Mouse (Mus musculus) heart, embryonic 11.5 days (tissue): Measurements from ENCODE around the gene Jade1. TPM values are rescaled to one million over a fixed set of nuclear protein-coding genes. Genes with fewer than 3 reads are reported as not detected.

Source experiments
- ATAC-seq: fragments of 200-750 bp; cut with Nextera tagmentation; replicated peaks from 2 replicates; pipeline ENCODE4 v1.8.0; 2017; ENCODE audit warnings: moderate library complexity; ENCODE audit not compliant: insufficient number of reproducible peaks, low FRiP score, low TSS enrichment
- H3K27ac ChIP-seq: fragments of 300-500 bp; sonication (generic); 2 replicates; pipeline ENCODE4 v1.5.1; 2014; ENCODE audit warnings: mild to moderate bottlenecking, low read depth, low read length
- H3K27me3 ChIP-seq: fragments of 300-500 bp; sonication (generic); 2 replicates; pipeline ENCODE4 v1.6.1; 2014; ENCODE audit warnings: mild to moderate bottlenecking, low read length, mixed read lengths; ENCODE audit not compliant: control insufficient read depth, insufficient read depth
- H3K36me3 ChIP-seq: fragments of 300-500 bp; sonication (generic); 2 replicates; pipeline ENCODE4 v1.6.1; 2014; ENCODE audit warnings: mild to moderate bottlenecking, low read length, moderate library complexity, mixed read lengths; ENCODE audit not compliant: control insufficient read depth, insufficient read depth
- H3K4me1 ChIP-seq: fragments of 300-500 bp; sonication (generic); 2 replicates; pipeline ENCODE4 v1.6.1; 2014; ENCODE audit warnings: low read length; ENCODE audit not compliant: control insufficient read depth, insufficient read depth
- H3K4me2 ChIP-seq: fragments of 300-500 bp; sonication (generic); 2 replicates; pipeline ENCODE4 v1.6.1; 2014; ENCODE audit warnings: mild to moderate bottlenecking, moderate library complexity
- H3K4me3 ChIP-seq: fragments of 300-500 bp; sonication (generic); 2 replicates; pipeline ENCODE4 v1.5.1; 2014; ENCODE audit warnings: low read depth, low read length
- H3K9ac ChIP-seq: fragments of 300-500 bp; sonication (generic); 2 replicates; pipeline ENCODE4 v1.6.1; 2014; ENCODE audit warnings: mild to moderate bottlenecking, low read depth, low read length, moderate library complexity
- H3K9me3 ChIP-seq: fragments of 300-500 bp; sonication (generic); replicated peaks from 2 replicates; pipeline ENCODE4 v1.6.1; 2016; ENCODE audit warnings: low read length; ENCODE audit not compliant: control insufficient read depth
- WGBS: fragments of 180-500 bp; shearing (Covaris S2); extraction: QIAGEN DNeasy Blood & Tissue Kit; methylation state at CpG from one replicate; pipeline ENCODE4 v1.1.7; 2014; ENCODE audit not compliant: insufficient replicate concordance; 5-methylcytosine and 5-hydroxymethylcytosine counted together
- polyA plus RNA-seq: library from polyadenylated mRNA; unstranded; fragments of >200 nt; fragmentation: Nextera tagmentation; extraction: Ambion mirVana; gene quantifications from 2 replicates; pipeline ENCODE4 v1.2.1, GENCODE M21; 2014

The Jade1 gene
- polyA plus RNA-seq, 1 experiment from 2014 or later, result 12.0 TPM

DNA sequence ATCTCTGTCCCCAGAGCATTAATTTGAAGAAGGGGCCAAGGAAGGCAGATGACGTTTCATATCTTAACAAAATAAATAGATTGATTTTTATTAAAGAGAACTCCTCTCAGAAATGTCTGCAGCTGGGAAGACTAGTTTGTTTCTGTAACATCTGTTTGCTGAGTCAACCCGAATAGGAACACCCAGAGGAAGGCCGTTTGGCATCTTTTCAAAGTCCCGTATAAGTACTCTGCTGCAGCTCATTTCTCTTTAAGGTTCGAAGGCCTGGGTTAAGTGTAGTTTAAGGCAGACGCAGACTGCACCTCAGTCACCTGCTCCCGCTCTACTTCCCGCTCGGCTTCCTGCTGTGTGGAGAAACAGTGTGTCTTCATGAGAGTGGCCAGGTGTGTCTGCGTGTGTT, 47.4 kb downstream of the Jade1 start:
- WGBS, result 74% methylated on average over 10 of the region's 10 CpGs
- Histone ChIP-seq H3K27ac (no peak overlapping the region), H3K9me3 (no peaks in the 10 kb centered on the region), H3K4me3 (no peak overlapping the region), H3K36me3 (peaks cover 4% of the 10 kb centered on the region; the same call in 1 of the 2 replicates), H3K4me2 (no peak overlapping the region), H3K4me1 (peaks cover 25% of the 10 kb centered on the region), H3K9ac (no peak overlapping the region), H3K27me3 (no peaks in the 10 kb centered on the region)
- ATAC-seq, result no peak

DNA sequence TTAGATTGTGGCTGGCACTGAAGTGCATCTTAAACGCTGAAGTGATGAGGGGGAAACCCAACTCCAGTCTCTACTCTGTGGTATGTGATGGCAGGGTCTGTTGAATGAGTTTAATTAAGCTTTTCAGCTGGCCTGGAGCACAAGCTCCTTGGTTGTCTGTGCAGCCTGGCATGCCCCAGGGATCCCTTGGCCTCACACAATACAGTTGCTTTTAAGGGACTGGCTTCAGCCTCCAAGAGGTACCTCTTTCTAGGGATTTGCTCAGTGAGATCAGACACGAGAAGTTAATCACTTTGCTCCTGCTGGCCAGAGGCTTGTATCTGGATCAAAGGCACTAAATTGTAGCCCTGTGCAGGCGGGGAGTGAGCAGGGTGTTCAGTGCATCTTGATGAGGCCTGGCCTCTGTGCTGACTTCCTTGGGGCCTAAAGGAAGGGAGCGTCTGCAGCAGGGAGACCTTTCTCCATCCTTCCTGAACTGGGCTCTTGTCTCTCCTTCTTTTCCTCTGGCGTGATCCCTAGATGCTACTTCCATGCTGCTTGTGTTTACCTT, 48.0 kb downstream of the Jade1 start:
- Histone ChIP-seq H3K4me2 (no peak overlapping the region), H3K4me1 (peaks cover 25% of the 10 kb centered on the region), H3K36me3 (peaks cover 4% of the 10 kb centered on the region; the same call in 1 of the 2 replicates), H3K4me3 (no peak overlapping the region), H3K9ac (no peak overlapping the region), H3K27ac (no peak overlapping the region), H3K9me3 (no peaks in the 10 kb centered on the region), H3K27me3 (no peaks in the 10 kb centered on the region)
- ATAC-seq, result no peak
- WGBS, result 58% methylated on average over 5 of the region's 5 CpGs

DNA sequence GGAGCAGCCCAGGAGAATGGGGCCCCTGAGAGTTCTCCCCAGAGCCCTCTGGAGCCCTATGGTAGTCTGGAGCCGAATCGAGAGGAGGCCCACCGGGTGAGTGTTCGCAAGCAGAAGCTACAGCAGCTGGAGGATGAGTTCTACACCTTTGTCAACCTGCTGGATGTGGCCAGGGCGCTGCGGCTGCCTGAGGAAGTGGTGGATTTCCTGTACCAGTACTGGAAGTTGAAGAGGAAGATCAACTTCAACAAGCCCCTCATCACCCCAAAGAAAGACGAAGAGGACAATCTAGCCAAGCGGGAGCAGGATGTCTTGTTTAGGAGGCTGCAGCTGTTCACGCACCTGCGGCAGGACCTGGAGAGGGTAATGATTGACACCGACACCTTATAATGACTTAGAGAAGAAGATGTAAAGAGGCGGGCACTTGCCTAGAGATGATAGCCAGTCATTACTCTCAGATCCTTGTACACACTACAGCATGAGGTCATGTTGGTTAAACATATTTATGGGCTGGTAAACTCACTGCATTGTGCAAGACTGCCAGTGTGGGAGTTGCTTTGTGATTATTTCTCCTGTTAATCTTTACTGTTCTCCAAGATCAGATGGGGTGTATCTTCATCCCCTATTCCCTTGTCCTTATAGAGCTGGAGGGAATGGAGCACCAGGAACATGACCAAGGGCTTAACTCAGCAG, 49.2 kb downstream of the Jade1 start:
- Histone ChIP-seq H3K4me2 (no peak overlapping the region), H3K27me3 (no peaks in the 10 kb centered on the region), H3K9ac (no peak overlapping the region), H3K9me3 (no peaks in the 10 kb centered on the region), H3K4me3 (no peak overlapping the region), H3K27ac (no peak overlapping the region), H3K4me1 (peaks cover 20% of the 10 kb centered on the region), H3K36me3 (peaks cover 4% of the 10 kb centered on the region; the same call in 1 of the 2 replicates)
- ATAC-seq, result no peak
- 88% methylated on average over 12 of the region's 12 CpGs for WGBS

DNA sequence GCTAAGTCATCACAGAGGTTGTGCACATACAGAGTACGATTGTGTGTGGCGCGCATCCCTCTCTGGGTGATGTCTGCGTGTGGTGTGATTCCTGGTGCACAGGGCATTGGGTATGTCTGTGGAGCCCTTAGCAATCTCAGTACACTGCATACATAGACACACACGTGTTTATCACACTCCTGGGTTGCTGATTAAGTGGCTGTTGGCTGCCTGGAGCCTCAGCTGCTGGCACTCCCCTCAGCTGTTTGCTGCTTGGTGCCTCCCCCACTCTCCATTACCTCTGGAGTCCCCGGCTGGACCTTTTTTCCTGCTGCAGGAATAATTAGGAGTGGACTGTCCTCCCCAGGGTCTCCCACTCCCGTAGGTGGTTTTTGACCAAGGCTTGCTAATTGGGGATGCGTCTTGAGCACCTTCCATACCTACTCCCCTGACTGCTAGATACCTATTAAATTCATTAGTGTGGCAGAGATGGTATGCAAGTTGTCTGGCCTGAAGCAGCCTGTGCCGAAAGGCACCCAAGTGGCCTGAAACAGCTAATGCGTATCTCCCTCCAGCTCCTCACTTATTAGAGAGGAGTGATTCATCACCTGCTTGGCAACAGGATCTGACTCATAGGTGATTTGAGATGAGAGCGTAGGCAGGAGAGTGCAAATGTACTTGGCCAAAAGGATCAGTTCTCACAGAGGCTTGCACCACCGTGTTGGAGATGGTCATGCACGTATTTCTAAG, 50.2 kb downstream of the Jade1 start:
- Histone ChIP-seq H3K4me1 (peaks cover 18% of the 10 kb centered on the region), H3K4me3 (no peak overlapping the region), H3K9me3 (no peaks in the 10 kb centered on the region), H3K36me3 (peaks cover 4% of the 10 kb centered on the region; the same call in 1 of the 2 replicates), H3K27me3 (no peaks in the 10 kb centered on the region), H3K9ac (no peak overlapping the region), H3K4me2 (no peak overlapping the region), H3K27ac (no peak overlapping the region)
- WGBS, result 78% methylated on average over 13 of the region's 13 CpGs
- no peak for ATAC-seq

DNA sequence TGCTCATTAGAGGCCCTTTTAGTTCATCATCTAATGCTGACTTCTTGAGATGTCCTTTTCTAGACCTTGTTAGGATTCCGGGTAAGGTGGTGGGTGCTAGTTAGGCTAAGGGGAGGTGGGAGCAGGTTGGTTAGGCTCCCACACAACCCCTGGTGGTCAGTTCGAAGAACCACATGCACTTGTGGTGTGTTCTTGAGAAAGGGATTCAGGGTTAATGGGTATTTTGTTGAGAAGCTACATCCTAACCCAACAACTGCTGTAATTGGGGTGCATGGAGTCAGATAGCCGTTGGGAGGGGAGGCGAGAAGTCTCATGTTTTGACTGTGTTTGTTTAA, 50.8 kb downstream of the Jade1 start:
- H3K9me3 ChIP-seq, result no peaks in the 10 kb centered on the region
- no peak overlapping the region for H3K27ac ChIP-seq
- no peak for ATAC-seq
- peaks cover 18% of the 10 kb centered on the region for H3K4me1 ChIP-seq
- 87% methylated on average over 4 of the region's 4 CpGs for WGBS
- no peak overlapping the region for H3K4me3 ChIP-seq
- H3K27me3 ChIP-seq, result no peaks in the 10 kb centered on the region
- no peak overlapping the region for H3K9ac ChIP-seq
- peaks cover 7% of the 10 kb centered on the region; the same call in 1 of the 2 replicates for H3K36me3 ChIP-seq
- H3K4me2 ChIP-seq, result no peak overlapping the region

DNA sequence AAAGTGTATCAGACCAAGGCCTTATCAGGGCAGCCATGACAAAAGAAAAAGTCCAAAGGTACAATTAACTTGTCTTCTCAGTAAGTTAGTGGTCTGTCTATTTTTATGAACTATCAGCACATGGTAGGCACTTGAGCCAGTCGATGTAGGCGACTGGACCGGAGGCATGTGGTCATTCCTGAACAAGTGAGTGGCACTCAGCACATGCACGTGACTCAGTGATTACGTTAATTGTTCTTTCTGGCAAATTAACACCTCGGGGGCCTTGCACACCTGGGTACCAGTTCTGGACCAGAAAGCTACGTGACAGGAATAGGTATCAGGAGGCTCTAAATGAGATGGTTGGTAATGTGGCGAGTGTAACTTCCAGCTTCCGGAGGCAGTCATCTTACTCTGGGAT, 51.5 kb downstream of the Jade1 start:
- Histone ChIP-seq H3K4me1 (peaks cover 18% of the 10 kb centered on the region), H3K27me3 (no peaks in the 10 kb centered on the region), H3K9ac (no peak overlapping the region), H3K4me3 (no peak overlapping the region), H3K4me2 (no peak overlapping the region), H3K36me3 (peaks cover 10% of the 10 kb centered on the region; the same call in 1 of the 2 replicates), H3K27ac (no peak overlapping the region), H3K9me3 (no peaks in the 10 kb centered on the region)
- WGBS, result 55% methylated on average over 9 of the region's 9 CpGs
- ATAC-seq, result no peak

DNA sequence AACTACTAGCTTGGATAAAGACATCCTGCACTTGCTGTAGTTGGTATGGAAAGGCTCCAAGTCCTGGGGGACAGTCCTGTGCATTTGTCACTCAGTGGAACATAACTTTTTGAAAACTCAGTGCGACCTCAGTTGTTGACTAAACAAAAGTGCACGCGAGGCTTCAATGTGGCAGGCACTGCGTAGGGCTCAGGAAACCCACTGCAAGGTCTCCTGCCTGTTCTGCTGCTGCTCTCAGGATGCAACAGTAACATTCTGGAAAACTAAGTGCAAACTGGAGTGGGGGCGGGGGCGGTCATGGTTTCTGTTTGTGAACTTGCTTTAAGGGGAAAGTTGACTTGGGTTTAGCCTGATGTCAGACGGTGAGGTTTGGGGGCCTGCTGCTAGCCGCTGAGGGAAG, 51.9 kb downstream of the Jade1 start:
- no peak overlapping the region for H3K27ac ChIP-seq
- H3K9ac ChIP-seq, result no peak overlapping the region
- no peak overlapping the region for H3K4me2 ChIP-seq
- no peaks in the 10 kb centered on the region for H3K27me3 ChIP-seq
- H3K9me3 ChIP-seq, result no peaks in the 10 kb centered on the region
- H3K4me1 ChIP-seq, result peaks cover 18% of the 10 kb centered on the region
- WGBS, result 91% methylated on average over 8 of the region's 8 CpGs
- peaks cover 12% of the 10 kb centered on the region; the same call in 1 of the 2 replicates for H3K36me3 ChIP-seq
- ATAC-seq, result no peak
- no peak overlapping the region for H3K4me3 ChIP-seq

DNA sequence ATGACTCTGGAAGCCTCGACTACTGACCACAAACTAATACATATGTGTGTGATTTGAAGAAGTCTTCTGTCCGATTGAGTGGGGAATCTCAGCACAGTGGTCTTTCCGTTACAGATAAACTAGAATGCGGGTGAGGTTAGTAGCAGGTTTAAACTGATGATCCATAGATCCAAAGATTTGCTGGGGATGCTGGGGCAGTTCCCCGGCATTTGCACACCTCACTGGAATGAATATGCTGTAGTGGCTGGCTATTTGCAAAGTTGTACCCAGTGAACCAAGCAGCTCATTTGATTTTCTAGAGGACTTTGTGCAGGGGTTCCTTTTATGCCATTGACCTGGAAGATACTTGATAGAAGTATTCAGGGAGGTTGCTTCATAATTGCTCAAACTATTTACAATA, 53.5 kb downstream of the Jade1 start:
- 86% methylated on average over 5 of the region's 5 CpGs for WGBS
- Histone ChIP-seq H3K27ac (no peak overlapping the region), H3K27me3 (no peaks in the 10 kb centered on the region), H3K4me2 (no peak overlapping the region), H3K4me3 (no peak overlapping the region), H3K4me1 (peaks cover 7% of the 10 kb centered on the region; the same call in 1 of the 2 replicates), H3K9ac (no peak overlapping the region), H3K9me3 (no peaks in the 10 kb centered on the region), H3K36me3 (peaks cover 23% of the 10 kb centered on the region)
- ATAC-seq, result no peak
